Mouse (Mus musculus) liver, adult 2 months (tissue): ENCODE measurements around the gene Zfp446. TPM values are rescaled to one million over a fixed set of nuclear protein-coding genes. Genes with fewer than 3 reads are reported as not detected.
A peak's percentile ranks its signal among the peaks of the same experiment; 100 is the strongest.

Experiments used
- DNase-seq: peaks from one replicate; pipeline ENCODE4 v3.0.0-alpha.2; 2011; ENCODE audit warnings: low read depth, low spot score; ENCODE audit errors: extremely low read depth
- H3K27ac ChIP-seq: fragments of 200-500 bp; replicated peaks from 2 replicates; pipeline ENCODE4 v1.5.1; 2012; ENCODE audit warnings: low read depth, mild to moderate bottlenecking, control low read depth, inconsistent platforms, low read length; ENCODE audit not compliant: insufficient read depth
- H3K27me3 ChIP-seq: fragments of 200-500 bp; 2 replicates; pipeline ENCODE4 v1.6.1; 2012; ENCODE audit warnings: mild to moderate bottlenecking, moderate library complexity, low read length, inconsistent platforms; ENCODE audit not compliant: control insufficient read depth, insufficient read depth
- H3K36me3 ChIP-seq: fragments of 200-500 bp; 2 replicates; pipeline ENCODE4 v1.6.1; 2012; ENCODE audit warnings: low read length, inconsistent platforms; ENCODE audit not compliant: control insufficient read depth, insufficient read depth
- H3K4me1 ChIP-seq: fragments of 200-500 bp; 2 replicates; pipeline ENCODE4 v1.6.1; 2011; ENCODE audit warnings: low read length; ENCODE audit not compliant: control insufficient read depth, insufficient read depth
- H3K4me3 ChIP-seq: fragments of 200-500 bp; 2 replicates; pipeline ENCODE4 v1.5.1; 2011; ENCODE audit warnings: low read depth, mild to moderate bottlenecking, control low read depth, low read length, moderate library complexity; ENCODE audit not compliant: insufficient read depth
- H3K79me2 ChIP-seq: fragments of 200-500 bp; 2 replicates; pipeline ENCODE4 v1.6.1; 2012; ENCODE audit warnings: inconsistent platforms, mild to moderate bottlenecking, low read length, moderate library complexity; ENCODE audit not compliant: control insufficient read depth, insufficient read depth
- H3K9ac ChIP-seq: fragments of 200-500 bp; 2 replicates; pipeline ENCODE4 v1.6.1; 2012; ENCODE audit warnings: low read depth, mild to moderate bottlenecking, control low read depth, inconsistent platforms, low read length
- CTCF ChIP-seq: fragments of 200-500 bp; IDR thresholded peaks from 2 replicates; pipeline ENCODE4 v1.5.1; 2011; ENCODE audit warnings: low read depth, low read length, control low read depth
- POLR2A ChIP-seq: fragments of 200-500 bp; IDR thresholded peaks from 2 replicates; pipeline ENCODE4 v1.6.1; 2011; ENCODE audit warnings: low read length, control low read depth; ENCODE audit not compliant: insufficient read depth; ENCODE audit errors: extremely low read depth
- WGBS: fragments of 180-500 bp; shearing (Covaris S2); methylation state at CpG from one replicate; pipeline ENCODE4 v1.1.7; 2018; 5-methylcytosine and 5-hydroxymethylcytosine counted together
- polyA plus RNA-seq: library from polyadenylated mRNA; depleted of rRNA; stranded (reverse); fragments of >200 nt; gene quantifications from 2 replicates; pipeline ENCODE4 v1.2.3, GENCODE M21; 2012; rRNA removed
- total RNA-seq: library from RNA; depleted of rRNA; stranded (reverse); fragments of >200 nt; gene quantifications from 2 replicates; pipeline ENCODE4 v1.2.3, GENCODE M21; 2014; rRNA removed

The Zfp446 gene
- total and polyA plus RNA-seq, 2 experiments: 1.3 to 3.6 TPM

- 92% methylated on average over 7 of the region's 7 CpGs for WGBS
- no peak for TF ChIP-seq CTCF
- TF ChIP-seq POLR2A: no peak
Measured at GRCm38 (mm10) chr7:13032541-13032940, 54.9 kb downstream of the Zfp446 start.

DNA sequence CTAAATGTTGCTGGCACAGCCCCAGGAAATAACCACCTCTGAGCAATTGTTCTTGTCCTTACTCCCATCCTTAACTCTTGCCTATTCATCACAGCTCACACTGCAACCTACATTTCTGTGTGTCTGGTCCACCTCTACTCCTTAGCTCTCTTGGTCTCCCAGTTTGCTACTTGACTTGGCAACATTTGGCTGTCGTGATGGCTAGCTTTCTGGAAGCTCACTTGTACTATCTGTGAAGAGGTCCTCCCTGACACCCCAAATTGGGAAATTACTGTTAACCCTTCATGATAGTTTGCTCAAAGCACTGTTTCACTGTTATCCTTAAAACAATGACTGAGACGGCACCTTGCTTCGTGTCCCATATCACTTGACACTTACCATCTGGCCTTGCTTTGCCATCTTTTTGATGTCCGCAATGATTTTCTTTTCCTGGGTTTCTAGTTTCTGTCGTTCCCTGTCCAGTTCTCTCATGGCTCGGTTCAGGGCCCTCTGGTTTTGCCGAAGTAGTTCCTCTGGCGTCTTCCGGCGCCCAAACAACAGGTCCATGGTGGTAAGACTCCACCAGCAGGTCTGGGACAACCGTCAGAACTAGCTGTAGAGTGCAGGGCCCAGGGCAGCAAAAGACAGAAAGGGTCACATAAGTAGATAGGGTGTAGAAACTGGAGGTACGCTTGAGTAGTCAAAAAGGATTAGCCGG, 56.0 kb downstream of the Zfp446 start:
- H3K27me3 ChIP-seq: no peaks in the 10 kb centered on the region
- WGBS: 39% methylated on average over 13 of the region's 13 CpGs
- peaks cover 33% of the 10 kb centered on the region for H3K36me3 ChIP-seq

More at GRCm38 (mm10) chr7:13032541-13032940, 54.9 kb downstream of the Zfp446 start:
- H3K9ac ChIP-seq: no peak overlapping the region
- DNase-seq: no peak
- no peak overlapping the region for H3K4me3 ChIP-seq
- H3K79me2 ChIP-seq: peaks cover 8% of the 10 kb centered on the region; the same call in 1 of the 2 replicates
- peaks cover 43% of the 10 kb centered on the region for H3K36me3 ChIP-seq
- H3K27me3 ChIP-seq: no peaks in the 10 kb centered on the region
- H3K27ac ChIP-seq: no peak overlapping the region
- H3K4me1 ChIP-seq: peaks cover 19% of the 10 kb centered on the region

GRCm38 (mm10) chr7:13034148-13034977, 56.7 kb downstream of the Zfp446 start, which contains the start of gene Chmp2a:
TSS of gene Chmp2a (minus strand) at chr7:13034807.
- peaks cover 24% of the 10 kb centered on the region for H3K4me1 ChIP-seq
- DNase-seq: peak; percentile 87
- TF ChIP-seq CTCF (no peak), POLR2A (peak; percentile 64; the same call in 1 of the 2 replicates)

More for the DNA sequence above, 56.0 kb downstream of the Zfp446 start:
- Histone ChIP-seq H3K4me1 (peaks cover 19% of the 10 kb centered on the region), H3K79me2 (peaks cover 8% of the 10 kb centered on the region; the same call in 1 of the 2 replicates), H3K27ac (peak overlapping the region; percentile 69), H3K9ac (peak overlapping the region; percentile 87), H3K4me3 (peak overlapping the region; percentile 76)
- TF ChIP-seq CTCF (no peak), POLR2A (no peak)
- no peak for DNase-seq

More at GRCm38 (mm10) chr7:13034148-13034977, 56.7 kb downstream of the Zfp446 start, which contains the start of gene Chmp2a:
- under 1% methylated on average over 45 of the region's 45 CpGs for WGBS
- Histone ChIP-seq H3K9ac (peak within 1 kb of the TSS; percentile 87), H3K4me3 (peak within 1 kb of the TSS; percentile 76), H3K27ac (peak within 1 kb of the TSS; percentile 69), H3K36me3 (peaks cover 26% of the 10 kb centered on the region), H3K79me2 (peaks cover 8% of the 10 kb centered on the region; the same call in 1 of the 2 replicates), H3K27me3 (no peaks in the 10 kb centered on the region)

Other genes starting within 250 kb of the Zfp446 start
- not detected in 2 replicates for gene Vmn2r56, start 242.8 kb upstream of the Zfp446 start, total RNA-seq
- gene Vmn2r56, start 242.8 kb upstream of the Zfp446 start, polyA plus RNA-seq: not detected in 2 replicates
- 0.27 TPM in 1 of 2 replicates, not detected in the other for gene Zscan18, start 174.2 kb upstream of the Zfp446 start, total RNA-seq
- 0.05 TPM in 1 of 2 replicates, not detected in the other for gene Zscan18, start 174.2 kb upstream of the Zfp446 start, polyA plus RNA-seq
- gene Zfp329, start 159.0 kb upstream of the Zfp446 start, total RNA-seq: 1.8 and 2.0 TPM in 2 replicates
- gene Zfp329, start 159.0 kb upstream of the Zfp446 start, polyA plus RNA-seq: 0.29 and 0.50 TPM in 2 replicates
- gene Zfp110, start 143.1 kb upstream of the Zfp446 start, total RNA-seq: 22.2 and 25.0 TPM in 2 replicates
- 6.1 and 9.7 TPM in 2 replicates for gene Zfp110, start 143.1 kb upstream of the Zfp446 start, polyA plus RNA-seq
- 1.7 and 2.1 TPM in 2 replicates for gene Zfp128, start 96.7 kb upstream of the Zfp446 start, total RNA-seq
- gene Zfp128, start 96.7 kb upstream of the Zfp446 start, polyA plus RNA-seq: 0.46 and 0.58 TPM in 2 replicates
- 1.2 and 1.5 TPM in 2 replicates for gene Zscan22, start 80.0 kb upstream of the Zfp446 start, total RNA-seq
- 5.7 and 6.6 TPM in 2 replicates for gene Zscan22, start 80.0 kb upstream of the Zfp446 start, polyA plus RNA-seq
- gene Rps5, start 55.6 kb upstream of the Zfp446 start, total RNA-seq: 773 and 998 TPM in 2 replicates
- 789 and 798 TPM in 2 replicates for gene Rps5, start 55.6 kb upstream of the Zfp446 start, polyA plus RNA-seq
- 0.09 and 0.47 TPM in 2 replicates for gene Rnf225, start 50.4 kb upstream of the Zfp446 start, total RNA-seq
- gene Rnf225, start 50.4 kb upstream of the Zfp446 start, polyA plus RNA-seq: 0.45 and 0.65 TPM in 2 replicates
- 3.9 and 4.1 TPM in 2 replicates for gene Zfp324, start 12.0 kb upstream of the Zfp446 start, total RNA-seq
- 3.4 and 5.2 TPM in 2 replicates for gene Zfp324, start 12.0 kb upstream of the Zfp446 start, polyA plus RNA-seq
- 1,289 and 1,401 TPM in 2 replicates for gene Slc27a5, start 20.3 kb downstream of the Zfp446 start, total RNA-seq
- gene Slc27a5, start 20.3 kb downstream of the Zfp446 start, polyA plus RNA-seq: 1,497 and 1,713 TPM in 2 replicates
- gene Trim28, start 21.3 kb downstream of the Zfp446 start, total RNA-seq: 67.7 and 69.4 TPM in 2 replicates
- 98.0 and 114 TPM in 2 replicates for gene Trim28, start 21.3 kb downstream of the Zfp446 start, polyA plus RNA-seq
- gene Zbtb45, start 32.2 kb downstream of the Zfp446 start, total RNA-seq: 0.28 and 1.2 TPM in 2 replicates
- 4.5 TPM in 2 replicates for gene Zbtb45, start 32.2 kb downstream of the Zfp446 start, polyA plus RNA-seq
- gene Chmp2a, start 57.0 kb downstream of the Zfp446 start, total RNA-seq: 109 and 149 TPM in 2 replicates
- 62.8 and 76.5 TPM in 2 replicates for gene Chmp2a, start 57.0 kb downstream of the Zfp446 start, polyA plus RNA-seq
- 41.2 and 59.5 TPM in 2 replicates for gene Ube2m, start 60.4 kb downstream of the Zfp446 start, total RNA-seq
- 71.5 and 82.7 TPM in 2 replicates for gene Ube2m, start 60.4 kb downstream of the Zfp446 start, polyA plus RNA-seq
- 0.18 and 0.40 TPM in 2 replicates for gene Mzf1, start 76.9 kb downstream of the Zfp446 start, total RNA-seq
- 0.41 and 0.54 TPM in 2 replicates for gene Mzf1, start 76.9 kb downstream of the Zfp446 start, polyA plus RNA-seq
- gene Vmn1r85, start 117.3 kb downstream of the Zfp446 start, total RNA-seq: not detected in 2 replicates
- gene Vmn1r85, start 117.3 kb downstream of the Zfp446 start, polyA plus RNA-seq: not detected in 2 replicates
- not detected in 2 replicates for gene Vmn1r86, start 142.1 kb downstream of the Zfp446 start, total RNA-seq
- not detected in 2 replicates for gene Vmn1r86, start 142.1 kb downstream of the Zfp446 start, polyA plus RNA-seq
- not detected in 2 replicates for gene Vmn1r87, start 162.3 kb downstream of the Zfp446 start, total RNA-seq
- not detected in 2 replicates for gene Vmn1r87, start 162.3 kb downstream of the Zfp446 start, polyA plus RNA-seq
- gene Vmn1r88, start 181.7 kb downstream of the Zfp446 start, total RNA-seq: not detected in 2 replicates
- gene Vmn1r88, start 181.7 kb downstream of the Zfp446 start, polyA plus RNA-seq: not detected in 2 replicates
- not detected in 2 replicates for gene Vmn1r89, start 235.2 kb downstream of the Zfp446 start, total RNA-seq
- gene Vmn1r89, start 235.2 kb downstream of the Zfp446 start, polyA plus RNA-seq: not detected in 2 replicates